Mouse (Mus musculus): ENCODE results near the gene Ssna1.

The Ssna1 gene

GRCm38 (mm10) chr2:25231038-25231437, 41.2 kb downstream of the Ssna1 start:
- no peak for DNase-seq (ENCODE audit: low spot score in 2 of 2)

- no peak for DNase-seq (ENCODE audit: low spot score in 2 of 2)
Observed at GRCm38 (mm10) chr2:25230581-25230980, 41.7 kb downstream of the Ssna1 start.

- DNase-seq (ENCODE audit: low spot score in 2 of 2) = no peak
Observed at GRCm38 (mm10) chr2:25229582-25229981, 42.7 kb downstream of the Ssna1 start.

- DNase-seq (ENCODE audit: low spot score in 2 of 2) = no peak
Observed at GRCm38 (mm10) chr2:25228995-25229530, 43.2 kb downstream of the Ssna1 start.

GRCm38 (mm10) chr2:25228431-25228889, 43.8 kb downstream of the Ssna1 start:
- peak; percentile 87 to 88 for DNase-seq (ENCODE audit: low spot score in 2 of 2)

- DNase-seq (ENCODE audit: low spot score in 2 of 2) = no peak
Observed at GRCm38 (mm10) chr2:25227406-25227805, 44.8 kb downstream of the Ssna1 start.

- DNase-seq (ENCODE audit: low spot score in 2 of 2) = no peak
Observed at GRCm38 (mm10) chr2:25226864-25227263, 45.4 kb downstream of the Ssna1 start.

- DNase-seq (ENCODE audit: low spot score in 2 of 2) = no peak
Observed at GRCm38 (mm10) chr2:25225811-25226379, 46.3 kb downstream of the Ssna1 start.

GRCm38 (mm10) chr2:25224766-25225752, 47.2 kb downstream of the Ssna1 start:
- DNase-seq (ENCODE audit: low spot score in 2 of 2) = peak; percentile 94 to 98

- DNase-seq (ENCODE audit: low spot score in 2 of 2) = no peak
Observed at GRCm38 (mm10) chr2:25224492-25224765, 47.8 kb downstream of the Ssna1 start, which contains the start of gene Tubb4b. Tubb4b (minus strand) TSS chr2:25224702.

- peak; percentile 82 to 87 for DNase-seq (ENCODE audit: low spot score in 2 of 2)
Observed at GRCm38 (mm10) chr2:25223681-25224491, 48.4 kb downstream of the Ssna1 start.

- DNase-seq (ENCODE audit: low spot score in 2 of 2) = no peak
Observed at GRCm38 (mm10) chr2:25221331-25221772, 50.9 kb downstream of the Ssna1 start.

Data from urinary bladder, postnatal 36 days (tissue).